Mouse (Mus musculus): ENCODE data around the gene Cep104. TPM values are rescaled to one million over a fixed set of nuclear protein-coding genes. Genes with fewer than 3 reads are reported as not detected.

Cep104 gene
- polyA plus RNA-seq, 1 experiment from 2014 or later: 13.9 TPM

DNA sequence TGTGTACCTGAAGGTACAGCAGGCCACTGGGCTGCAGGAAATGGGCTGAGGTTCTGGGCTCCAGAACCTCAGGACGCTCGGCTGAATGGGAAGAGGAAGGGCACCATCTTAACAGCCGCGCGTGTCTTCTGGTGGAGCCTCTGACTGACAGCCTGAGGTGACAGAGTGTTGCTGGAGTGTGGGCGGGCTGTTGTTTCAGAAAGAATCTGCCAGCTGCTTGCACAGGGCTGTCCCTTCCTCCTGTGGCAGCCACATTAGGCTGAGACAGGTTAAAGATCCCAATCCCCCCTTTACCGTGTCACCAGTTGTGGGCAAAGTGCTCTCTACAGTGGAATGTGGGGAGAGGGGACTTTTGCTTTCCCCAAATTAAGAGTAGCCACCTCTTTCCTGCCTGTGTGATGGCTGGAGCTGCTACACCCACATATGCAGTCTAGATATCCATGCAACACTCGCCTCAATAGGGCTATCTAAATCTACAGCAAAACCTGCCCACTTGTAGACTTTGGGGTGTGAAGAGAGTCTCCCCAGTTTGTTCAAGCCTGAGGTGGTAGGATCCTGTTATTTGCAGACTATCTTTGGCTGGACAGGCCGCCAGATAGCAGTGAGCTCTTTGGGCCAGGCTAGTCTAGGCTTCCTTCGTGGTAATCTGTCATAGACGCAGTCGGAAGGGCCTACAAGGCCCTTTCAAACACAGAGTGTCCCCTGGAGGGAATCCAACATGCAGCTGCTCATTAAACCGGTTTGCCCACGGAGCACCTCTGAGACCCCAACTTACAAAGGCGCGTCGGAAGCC, 49.9 kb downstream of the Cep104 start:
- WGBS: 32% methylated on average over 17 of the region's 17 CpGs
- ATAC-seq (ENCODE audit: insufficient read depth, low FRiP score): no peak
- Histone ChIP-seq H3K4me3 (replicated peaks; ENCODE audit: low read length) (peak overlapping the region; percentile 65), H3K4me2 (ENCODE audit: low read depth, low read length) (peak overlapping the region; percentile 81), H3K9me3 (replicated peaks; ENCODE audit: control insufficient read depth, low read length) (no peaks in the 10 kb centered on the region), H3K27ac (ENCODE audit: low read length) (peak overlapping the region; percentile 72), H3K9ac (ENCODE audit: low read length) (peak overlapping the region; percentile 77), H3K4me1 (ENCODE audit: control insufficient read depth, insufficient read depth, low read length) (peaks cover 39% of the 10 kb centered on the region), H3K36me3 (ENCODE audit: control insufficient read depth, insufficient read depth, low read length) (0 out of 2 replicates have a peak, but pooled peaks cover 15% of the 10 kb centered on the region), H3K27me3 (ENCODE audit: control insufficient read depth, insufficient read depth, low read length) (no peaks in the 10 kb centered on the region)

DNA sequence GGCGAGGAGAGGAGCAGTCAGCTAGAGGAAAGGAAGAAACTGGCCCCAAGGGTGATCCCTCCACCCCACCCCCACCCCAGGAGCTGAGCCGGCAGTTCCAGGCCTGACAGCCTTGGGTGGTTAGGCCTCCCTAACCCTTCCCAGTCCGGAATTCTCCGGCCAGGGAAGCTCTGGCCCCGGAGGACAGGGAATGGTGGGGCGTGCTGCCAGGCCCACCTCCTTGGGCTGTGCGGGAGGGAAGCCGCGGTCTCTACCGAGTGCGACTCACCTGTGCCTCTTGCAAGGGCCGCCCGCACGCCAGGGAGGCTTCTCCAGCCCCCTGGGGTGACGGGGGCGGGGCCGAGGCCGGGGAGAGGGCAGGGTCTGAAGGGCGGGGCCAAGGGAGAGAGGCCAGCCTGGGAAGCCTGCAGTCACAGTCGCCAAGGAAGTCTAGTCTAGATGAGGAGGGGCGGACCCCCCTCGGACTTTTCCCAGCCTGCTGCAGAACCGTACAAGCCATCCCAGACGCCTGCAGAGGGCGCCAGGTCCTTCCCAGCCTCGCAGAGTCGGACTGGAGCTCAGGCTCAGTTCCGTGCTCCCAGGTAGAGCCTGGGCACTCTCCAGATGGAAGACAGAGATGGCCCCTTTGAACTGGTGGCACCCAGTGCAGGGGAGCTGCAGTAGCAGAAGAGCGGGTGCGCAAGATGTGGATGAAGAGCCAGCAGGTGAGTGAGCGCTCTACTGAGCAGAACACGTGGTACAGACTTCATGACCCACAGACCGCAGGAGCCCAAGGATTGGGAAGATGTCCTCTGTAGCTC, 50.8 kb downstream of the Cep104 start, which contains the start of gene Smim1:
Smim1 (minus strand) TSS at position 590 of the 800 bp plus-strand sequence.
- WGBS: 2% methylated on average over 33 of the region's 33 CpGs
- no peaks in the 10 kb centered on the region for H3K27me3 ChIP-seq (ENCODE audit: control insufficient read depth, insufficient read depth, low read length)
- no peaks in the 10 kb centered on the region for H3K9me3 ChIP-seq (replicated peaks; ENCODE audit: control insufficient read depth, low read length)
- peak; percentile 76 for ATAC-seq (ENCODE audit: insufficient read depth, low FRiP score)
- peak within 1 kb of the TSS; percentile 65 for H3K4me3 ChIP-seq (replicated peaks; ENCODE audit: low read length)
- H3K9ac ChIP-seq (ENCODE audit: low read length): peak within 1 kb of the TSS; percentile 77
- peaks cover 39% of the 10 kb centered on the region for H3K4me1 ChIP-seq (ENCODE audit: control insufficient read depth, insufficient read depth, low read length)
- peak within 1 kb of the TSS; percentile 72 for H3K27ac ChIP-seq (ENCODE audit: low read length)
- H3K4me2 ChIP-seq (ENCODE audit: low read depth, low read length): peak within 1 kb of the TSS; percentile 81
- H3K36me3 ChIP-seq (ENCODE audit: control insufficient read depth, insufficient read depth, low read length): 0 out of 2 replicates have a peak, but pooled peaks cover 8% of the 10 kb centered on the region

DNA sequence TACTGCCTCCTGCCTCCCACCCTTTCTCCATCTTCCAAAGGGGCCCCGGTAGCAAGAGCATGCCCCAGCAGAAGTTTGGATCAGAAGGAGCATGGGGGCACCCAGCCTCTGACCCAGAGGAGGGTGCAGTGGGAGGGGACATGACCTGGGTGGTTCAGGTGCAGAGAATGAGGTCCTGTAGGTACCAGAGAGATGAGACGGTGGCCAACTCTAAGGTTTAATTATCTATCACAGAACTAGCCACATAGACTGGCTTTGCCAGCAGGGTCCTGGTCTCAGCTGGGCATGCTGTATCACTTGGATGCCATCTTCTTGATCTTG, 51.4 kb downstream of the Cep104 start:
- WGBS: 21% methylated on average over 2 of the region's 2 CpGs
- H3K27ac ChIP-seq (ENCODE audit: low read length): no peak overlapping the region

DNA sequence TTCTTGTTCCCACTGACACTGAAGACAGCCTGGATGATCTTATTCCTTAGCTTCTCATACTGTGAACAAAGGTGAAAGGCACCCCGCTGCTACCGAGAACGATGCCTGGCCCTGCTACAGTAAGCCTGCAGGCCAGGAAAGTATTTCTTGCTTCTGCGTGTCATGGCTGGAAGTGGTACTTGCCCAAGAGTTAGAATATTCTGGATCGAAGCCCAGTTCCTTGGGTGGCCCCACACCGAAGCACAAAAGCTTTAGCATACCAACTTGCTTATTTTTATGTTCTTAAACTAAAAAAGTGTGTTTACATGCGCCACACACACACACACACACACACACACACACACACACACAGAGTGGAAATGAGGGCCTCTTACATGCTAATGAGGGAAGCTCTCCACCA, 53.1 kb downstream of the Cep104 start:
- WGBS: 73% methylated on average over 7 of the region's 7 CpGs
- H3K27me3 ChIP-seq (ENCODE audit: control insufficient read depth, insufficient read depth, low read length): no peaks in the 10 kb centered on the region
- H3K4me2 ChIP-seq (ENCODE audit: low read depth, low read length): no peak overlapping the region
- no peak overlapping the region for H3K4me3 ChIP-seq (replicated peaks; ENCODE audit: low read length)
- no peaks in the 10 kb centered on the region for H3K36me3 ChIP-seq (ENCODE audit: control insufficient read depth, insufficient read depth, low read length)
- H3K9me3 ChIP-seq (replicated peaks; ENCODE audit: control insufficient read depth, low read length): no peaks in the 10 kb centered on the region
- H3K4me1 ChIP-seq (ENCODE audit: control insufficient read depth, insufficient read depth, low read length): peaks cover 32% of the 10 kb centered on the region
- ATAC-seq (ENCODE audit: insufficient read depth, low FRiP score): no peak
- no peak overlapping the region for H3K27ac ChIP-seq (ENCODE audit: low read length)
- no peak overlapping the region for H3K9ac ChIP-seq (ENCODE audit: low read length)

More for the DNA sequence above, 51.4 kb downstream of the Cep104 start:
- 0 out of 2 replicates have a peak, but pooled peaks cover 4% of the 10 kb centered on the region for H3K36me3 ChIP-seq (ENCODE audit: control insufficient read depth, insufficient read depth, low read length)
- peak overlapping the region; percentile 65 for H3K4me3 ChIP-seq (replicated peaks; ENCODE audit: low read length)
- no peaks in the 10 kb centered on the region for H3K9me3 ChIP-seq (replicated peaks; ENCODE audit: control insufficient read depth, low read length)
- peaks cover 39% of the 10 kb centered on the region for H3K4me1 ChIP-seq (ENCODE audit: control insufficient read depth, insufficient read depth, low read length)
- peak overlapping the region; percentile 81 for H3K4me2 ChIP-seq (ENCODE audit: low read depth, low read length)
- no peak for ATAC-seq (ENCODE audit: insufficient read depth, low FRiP score)
- no peaks in the 10 kb centered on the region for H3K27me3 ChIP-seq (ENCODE audit: control insufficient read depth, insufficient read depth, low read length)
- peak overlapping the region; percentile 77 for H3K9ac ChIP-seq (ENCODE audit: low read length)

DNA sequence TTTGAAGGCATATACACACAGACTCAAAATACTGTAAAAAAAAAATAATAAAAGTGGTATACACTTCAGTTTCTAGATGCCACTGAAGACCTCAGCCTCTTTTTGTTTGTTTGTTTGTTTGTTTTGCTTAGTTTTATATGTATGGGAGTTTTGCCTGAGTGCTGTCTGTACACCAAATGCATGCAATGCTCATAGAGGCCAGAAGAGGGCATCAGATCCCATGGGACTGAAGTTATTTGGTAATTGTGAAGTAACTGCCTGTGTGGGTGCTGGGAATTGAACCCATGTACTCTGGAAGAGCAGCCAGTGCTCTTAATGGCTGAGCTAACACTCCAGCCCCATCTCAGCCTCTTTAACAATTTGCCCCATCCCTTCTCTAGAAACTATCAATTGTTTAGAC, 53.7 kb downstream of the Cep104 start:
- no peaks in the 10 kb centered on the region for H3K9me3 ChIP-seq (replicated peaks; ENCODE audit: control insufficient read depth, low read length)
- no peak overlapping the region for H3K4me3 ChIP-seq (replicated peaks; ENCODE audit: low read length)
- ATAC-seq (ENCODE audit: insufficient read depth, low FRiP score): no peak
- H3K9ac ChIP-seq (ENCODE audit: low read length): no peak overlapping the region
- H3K27me3 ChIP-seq (ENCODE audit: control insufficient read depth, insufficient read depth, low read length): no peaks in the 10 kb centered on the region
- H3K27ac ChIP-seq (ENCODE audit: low read length): no peak overlapping the region
- H3K4me1 ChIP-seq (ENCODE audit: control insufficient read depth, insufficient read depth, low read length): peaks cover 26% of the 10 kb centered on the region
- H3K4me2 ChIP-seq (ENCODE audit: low read depth, low read length): no peak overlapping the region
- H3K36me3 ChIP-seq (ENCODE audit: control insufficient read depth, insufficient read depth, low read length): no peaks in the 10 kb centered on the region

DNA sequence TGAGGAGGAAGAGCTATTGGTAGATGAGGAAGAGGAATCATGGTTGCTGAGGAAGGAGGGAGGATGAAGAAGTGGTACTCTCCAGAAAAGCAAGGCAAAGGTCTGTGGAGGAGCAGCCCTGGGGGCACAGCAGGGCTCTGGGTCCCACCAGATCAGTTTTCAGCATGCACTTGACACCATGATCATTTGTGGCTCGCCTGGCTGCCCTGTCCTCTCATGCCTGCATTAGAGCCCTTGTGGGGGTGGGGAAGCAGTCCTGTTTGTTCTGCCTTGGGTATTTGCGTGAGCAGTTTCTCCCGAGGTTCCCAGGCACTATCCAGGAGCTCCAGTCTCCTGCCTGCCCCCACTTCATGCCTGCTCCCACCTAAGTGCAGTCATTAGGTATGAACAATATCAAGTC, 62.1 kb downstream of the Cep104 start:
- Histone ChIP-seq H3K4me3 (replicated peaks; ENCODE audit: low read length) (no peak overlapping the region), H3K4me2 (ENCODE audit: low read depth, low read length) (no peak overlapping the region), H3K9ac (ENCODE audit: low read length) (no peak overlapping the region), H3K9me3 (replicated peaks; ENCODE audit: control insufficient read depth, low read length) (no peaks in the 10 kb centered on the region), H3K4me1 (ENCODE audit: control insufficient read depth, insufficient read depth, low read length) (no peaks in the 10 kb centered on the region), H3K27me3 (ENCODE audit: control insufficient read depth, insufficient read depth, low read length) (no peaks in the 10 kb centered on the region), H3K27ac (ENCODE audit: low read length) (no peak overlapping the region), H3K36me3 (ENCODE audit: control insufficient read depth, insufficient read depth, low read length) (no peaks in the 10 kb centered on the region)
- WGBS: 25% methylated on average over 3 of the region's 3 CpGs
- no peak for ATAC-seq (ENCODE audit: insufficient read depth, low FRiP score)

DNA sequence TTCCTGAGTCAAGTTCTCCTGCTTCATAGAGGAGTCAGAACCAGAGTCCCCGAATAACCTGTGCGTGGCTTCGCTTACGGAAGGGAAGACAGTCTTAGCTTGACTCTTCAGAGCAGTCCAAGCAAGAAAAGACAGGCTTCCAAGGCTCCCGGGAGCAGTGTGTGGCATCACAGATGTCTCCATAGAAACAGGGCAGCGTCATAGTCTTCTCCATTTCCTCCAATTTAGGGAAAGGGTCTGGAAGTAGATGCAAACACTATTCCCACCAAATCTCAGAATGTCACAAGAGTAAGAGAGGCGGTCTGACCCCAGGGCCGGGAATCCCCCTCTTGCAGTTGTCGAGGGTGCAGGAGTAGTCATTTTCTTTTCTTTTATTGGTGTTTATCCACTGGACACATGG, 67.6 kb downstream of the Cep104 start, which contains the start of gene Ccdc27:
Ccdc27 (minus strand) TSS at position 101 of the 400 bp plus-strand sequence.
- no peak within 1 kb of the TSS for H3K9ac ChIP-seq (ENCODE audit: low read length)
- no peaks in the 10 kb centered on the region for H3K9me3 ChIP-seq (replicated peaks; ENCODE audit: control insufficient read depth, low read length)
- H3K27ac ChIP-seq (ENCODE audit: low read length): no peak within 1 kb of the TSS
- no peak for ATAC-seq (ENCODE audit: insufficient read depth, low FRiP score)
- H3K4me2 ChIP-seq (ENCODE audit: low read depth, low read length): no peak within 1 kb of the TSS
- WGBS: 81% methylated on average over 9 of the region's 9 CpGs
- H3K36me3 ChIP-seq (ENCODE audit: control insufficient read depth, insufficient read depth, low read length): no peaks in the 10 kb centered on the region
- no peaks in the 10 kb centered on the region for H3K27me3 ChIP-seq (ENCODE audit: control insufficient read depth, insufficient read depth, low read length)
- no peak within 1 kb of the TSS for H3K4me3 ChIP-seq (replicated peaks; ENCODE audit: low read length)
- no peaks in the 10 kb centered on the region for H3K4me1 ChIP-seq (ENCODE audit: control insufficient read depth, insufficient read depth, low read length)

DNA sequence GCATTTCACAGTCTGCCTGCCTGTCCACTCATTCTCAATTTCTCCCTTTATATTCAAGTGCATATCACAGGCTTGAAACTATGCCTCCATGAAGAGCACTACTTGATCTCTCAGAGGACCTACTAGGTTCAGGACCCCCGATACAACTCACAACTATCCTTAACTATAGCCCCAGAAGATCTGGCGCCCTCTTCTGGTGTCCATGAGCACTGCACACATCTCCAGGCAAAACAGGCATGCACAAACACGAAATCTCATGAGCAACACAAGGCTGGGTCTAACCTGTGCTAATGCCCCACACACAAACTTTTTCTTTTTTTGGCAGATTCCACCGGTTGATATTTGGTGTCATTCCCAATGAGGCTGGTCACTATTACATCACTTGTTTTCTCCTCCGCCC, 70.8 kb downstream of the Cep104 start:
- 69% methylated on average over 5 of the region's 5 CpGs for WGBS
- ATAC-seq (ENCODE audit: insufficient read depth, low FRiP score): no peak

DNA sequence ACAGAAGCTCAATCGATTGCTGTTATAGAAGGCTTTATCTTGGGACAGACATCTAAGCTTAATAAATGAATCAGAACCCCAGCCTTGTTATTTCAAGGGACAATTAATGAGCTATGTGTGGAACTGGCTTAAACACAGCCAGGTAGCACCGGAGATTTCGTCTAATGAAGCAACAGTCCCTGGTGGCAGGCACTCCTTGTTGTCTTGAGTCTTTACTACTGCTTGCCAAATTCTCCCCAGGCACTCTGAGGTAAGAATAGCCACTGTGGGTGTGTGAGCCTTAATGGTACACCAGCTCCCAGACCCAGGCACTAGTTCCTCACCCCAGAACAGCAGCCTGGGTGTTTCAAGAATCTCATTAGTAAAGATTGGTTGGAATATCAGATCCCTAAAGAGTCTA, 76.4 kb downstream of the Cep104 start:
- no peak overlapping the region for H3K4me2 ChIP-seq (ENCODE audit: low read depth, low read length)
- no peaks in the 10 kb centered on the region for H3K9me3 ChIP-seq (replicated peaks; ENCODE audit: control insufficient read depth, low read length)
- ATAC-seq (ENCODE audit: insufficient read depth, low FRiP score): no peak
- H3K27me3 ChIP-seq (ENCODE audit: control insufficient read depth, insufficient read depth, low read length): no peaks in the 10 kb centered on the region
- H3K36me3 ChIP-seq (ENCODE audit: control insufficient read depth, insufficient read depth, low read length): no peaks in the 10 kb centered on the region
- H3K4me3 ChIP-seq (replicated peaks; ENCODE audit: low read length): no peak overlapping the region
- H3K4me1 ChIP-seq (ENCODE audit: control insufficient read depth, insufficient read depth, low read length): no peaks in the 10 kb centered on the region
- 86% methylated on average over 3 of the region's 3 CpGs for WGBS
- no peak overlapping the region for H3K27ac ChIP-seq (ENCODE audit: low read length)
- H3K9ac ChIP-seq (ENCODE audit: low read length): no peak overlapping the region

More for the DNA sequence above, 70.8 kb downstream of the Cep104 start:
- Histone ChIP-seq H3K27ac (ENCODE audit: low read length) (no peak overlapping the region), H3K27me3 (ENCODE audit: control insufficient read depth, insufficient read depth, low read length) (no peaks in the 10 kb centered on the region), H3K4me3 (replicated peaks; ENCODE audit: low read length) (no peak overlapping the region), H3K36me3 (ENCODE audit: control insufficient read depth, insufficient read depth, low read length) (no peaks in the 10 kb centered on the region), H3K4me2 (ENCODE audit: low read depth, low read length) (no peak overlapping the region), H3K9ac (ENCODE audit: low read length) (no peak overlapping the region), H3K4me1 (ENCODE audit: control insufficient read depth, insufficient read depth, low read length) (no peaks in the 10 kb centered on the region), H3K9me3 (replicated peaks; ENCODE audit: control insufficient read depth, low read length) (no peaks in the 10 kb centered on the region)

Measured in stomach, embryonic 16.5 days (tissue).